Mouse (Mus musculus) left cerebral cortex, adult 18-20 months (tissue): ENCODE data around the gene Slc5a2. TPM values are rescaled to one million over a fixed set of nuclear protein-coding genes. Genes with fewer than 3 reads are reported as not detected.

Experiments used
- microRNA-seq, 2 experiments: library from miRNA; unstranded; fragments of <30 nt; microRNA quantifications; one replicate each; pipeline ENCODE4 v1.2.0; 2021
- total RNA-seq, 2 experiments: library from RNA; stranded (reverse); gene quantifications; 2 replicates each; pipeline ENCODE4 v1.2.3; 2021

Gene Slc5a2
- total RNA-seq, 2 experiments from 2014 or later = not detected

Small RNA genes lying within 50 kb of the gene (microRNA-seq; reads per million reads assigned to microRNA genes)
- 1.7 reads per million in 2 experiments for gene Mir3103

Other genes starting within 250 kb of the Slc5a2 start
- 10 to 100 TPM in 1 of 2 experiments, 1 to 10 TPM in 1; 9.1 to 10.2 TPM for gene Itgam, start 203.0 kb upstream of the Slc5a2 start, total RNA-seq
- gene Gm49368, start 203.0 kb upstream of the Slc5a2 start, total RNA-seq = not detected
- gene Itgax, start 136.1 kb upstream of the Slc5a2 start, total RNA-seq = under 1 TPM; 0.23 to 0.40 TPM
- not detected for gene Itgad, start 111.3 kb upstream of the Slc5a2 start, total RNA-seq
- 10 to 100 TPM in 1 of 2 experiments, 1 to 10 TPM in 1; 7.5 to 10.4 TPM for gene Cox6a2, start 59.3 kb upstream of the Slc5a2 start, total RNA-seq
- 10 to 100 TPM; 12.2 to 14.7 TPM for gene Armc5, start 28.3 kb upstream of the Slc5a2 start, total RNA-seq
- gene 9130023H24Rik, start 27.6 kb upstream of the Slc5a2 start, total RNA-seq = 1 to 10 TPM; 2.9 to 3.6 TPM
- 10 to 100 TPM; 21.6 to 22.8 TPM for gene Tgfb1i1, start 18.8 kb upstream of the Slc5a2 start, total RNA-seq
- gene BC017158, start 32.5 kb downstream of the Slc5a2 start, total RNA-seq = 10 to 100 TPM; 25.6 to 27.6 TPM
- 10 to 100 TPM; 49.5 to 52.5 TPM for gene Rgs10, start 153.1 kb downstream of the Slc5a2 start, total RNA-seq
- 100 to 1,000 TPM in 1 of 2 experiments, 10 to 100 TPM in 1; 94.6 to 101 TPM for gene Tial1, start 196.1 kb downstream of the Slc5a2 start, total RNA-seq